Mouse (Mus musculus): ENCODE data around the gene 4933411K16Rik. TPM values are rescaled to one million over a fixed set of nuclear protein-coding genes. Genes with fewer than 3 reads are reported as not detected.

The 4933411K16Rik gene
- polyA plus RNA-seq, 1 experiment from 2014 or later, result not detected

DNA sequence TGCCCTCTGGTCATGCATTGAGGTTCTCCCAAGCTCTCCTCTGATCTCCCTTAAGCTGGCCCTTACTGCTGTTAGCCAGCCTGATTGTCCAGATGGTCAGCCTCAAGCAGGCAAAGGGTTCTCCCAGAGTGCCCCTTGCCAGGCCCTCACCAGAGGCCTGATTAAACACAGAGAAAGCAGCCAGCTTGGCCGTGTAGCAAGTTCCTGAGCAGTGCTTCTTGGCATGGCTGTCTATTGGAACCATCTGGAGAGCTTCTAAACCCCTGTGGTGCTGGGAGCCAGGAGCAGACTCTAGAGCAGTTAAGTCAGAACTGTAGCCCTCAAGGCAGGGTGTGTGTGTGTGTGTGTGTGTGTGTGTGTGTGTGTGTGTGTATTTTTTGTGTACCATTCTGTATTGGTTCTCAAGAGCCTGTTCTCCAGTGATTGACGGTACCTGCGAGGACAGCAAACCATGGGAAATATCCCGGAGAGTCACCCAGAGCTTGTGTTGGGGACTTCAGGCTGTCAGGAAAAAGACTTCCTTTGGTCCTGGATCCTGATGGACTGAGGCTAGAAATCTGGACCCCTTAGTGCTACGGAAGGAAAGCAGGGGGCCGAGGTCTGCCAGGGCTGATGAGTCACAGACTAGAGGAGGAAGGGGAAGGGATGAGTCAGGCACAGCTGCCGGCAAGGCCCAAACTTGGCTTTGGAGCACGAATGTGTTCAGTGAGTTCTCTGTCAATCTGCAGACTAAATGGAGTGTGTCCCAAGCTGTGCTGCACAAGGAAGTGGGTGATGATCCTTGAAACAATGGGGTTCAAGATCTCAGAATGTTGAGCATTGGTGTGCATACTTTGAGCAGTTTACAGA is 34.4 kb upstream of the 4933411K16Rik start:
- Histone ChIP-seq H3K36me3 (replicated peaks) (no peaks in the 10 kb centered on the region), H3K27ac (peak overlapping the region; percentile 13; the same call in 1 of the 2 replicates), H3K9ac (no peak overlapping the region), H3K4me2 (no peak overlapping the region), H3K4me3 (no peak overlapping the region), H3K27me3 (replicated peaks) (no peaks in the 10 kb centered on the region), H3K4me1 (no peaks in the 10 kb centered on the region), H3K9me3 (no peaks in the 10 kb centered on the region)
- 78% methylated on average over 8 of the region's 8 CpGs for WGBS
- no peak for ATAC-seq (replicated peaks)

DNA sequence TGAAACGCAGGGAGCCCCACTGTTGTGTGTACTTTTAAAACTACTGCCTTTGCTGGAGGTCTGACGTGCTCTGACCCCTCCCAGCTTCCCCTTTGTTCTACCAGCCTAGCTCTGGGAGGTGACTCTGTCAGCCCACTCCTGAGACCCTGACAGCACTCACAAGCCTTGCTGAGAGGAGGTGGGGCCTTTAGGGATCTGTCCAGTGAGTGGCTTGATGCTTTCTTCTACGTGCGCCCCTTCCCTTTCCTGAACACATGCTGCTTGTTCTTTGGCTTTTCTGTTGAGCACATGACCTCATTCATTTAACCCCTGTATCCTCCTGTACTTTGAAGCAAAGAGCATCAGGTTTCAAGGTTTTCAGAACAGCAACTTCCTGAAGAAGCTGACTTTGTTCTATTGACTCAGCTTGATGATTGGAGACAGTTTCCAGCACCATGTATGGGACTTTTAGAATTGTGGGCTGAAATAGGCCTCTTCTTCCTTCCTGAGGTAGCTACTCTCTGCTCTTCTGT is 33.0 kb upstream of the 4933411K16Rik start:
- Histone ChIP-seq H3K9ac (no peak overlapping the region), H3K9me3 (no peaks in the 10 kb centered on the region), H3K27ac (no peak overlapping the region), H3K36me3 (replicated peaks) (no peaks in the 10 kb centered on the region), H3K4me1 (no peaks in the 10 kb centered on the region), H3K27me3 (replicated peaks) (no peaks in the 10 kb centered on the region), H3K4me3 (no peak overlapping the region), H3K4me2 (no peak overlapping the region)
- ATAC-seq (replicated peaks), result no peak
- 40% methylated on average over 4 of the region's 4 CpGs for WGBS

DNA sequence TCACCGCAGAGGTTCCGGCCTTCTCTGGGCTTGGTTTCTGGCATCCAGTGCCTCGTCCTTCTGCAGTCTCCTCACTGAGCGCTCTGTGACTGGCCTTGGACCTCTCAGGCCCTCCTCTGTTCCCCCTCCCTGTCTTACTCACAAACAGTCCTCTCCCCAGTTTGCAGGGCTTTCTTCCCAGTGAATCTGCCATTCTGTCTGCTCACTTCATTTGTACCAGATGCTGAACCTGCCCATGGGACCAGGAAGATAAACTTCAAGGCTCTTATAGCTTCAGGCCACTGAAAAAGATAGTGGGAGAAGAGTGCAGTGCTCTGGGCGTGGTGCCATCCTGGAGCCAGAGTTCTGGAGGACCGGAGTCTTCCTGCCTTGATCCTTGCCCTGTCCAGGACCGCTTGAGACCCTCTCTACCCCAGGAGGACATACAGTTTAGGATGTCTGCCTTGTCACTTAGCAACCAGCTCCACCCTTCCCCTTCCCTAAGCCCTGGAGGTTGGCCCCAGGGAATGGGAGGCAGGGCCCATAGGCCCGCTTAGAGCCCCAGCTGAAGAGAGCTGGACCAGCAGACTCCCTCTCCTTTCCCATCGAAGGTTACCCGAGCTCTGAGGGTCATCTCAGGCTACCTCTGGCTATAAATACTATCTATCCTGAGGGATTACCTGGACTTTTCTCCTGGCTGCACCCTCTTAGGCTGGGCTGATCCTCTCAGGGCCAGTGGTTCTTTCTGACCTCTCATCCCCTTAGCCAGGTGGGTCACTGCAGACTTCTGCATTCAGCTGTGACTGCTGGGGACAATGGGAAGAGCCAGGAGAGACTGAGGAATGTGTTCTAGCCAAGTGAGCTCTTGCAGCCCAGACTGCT is 30.1 kb upstream of the 4933411K16Rik start:
- Histone ChIP-seq H3K4me1 (no peaks in the 10 kb centered on the region), H3K4me3 (no peak overlapping the region), H3K36me3 (replicated peaks) (no peaks in the 10 kb centered on the region), H3K27ac (no peak overlapping the region), H3K9me3 (no peaks in the 10 kb centered on the region), H3K9ac (no peak overlapping the region), H3K4me2 (no peak overlapping the region), H3K27me3 (replicated peaks) (no peaks in the 10 kb centered on the region)
- no peak for ATAC-seq (replicated peaks)
- WGBS, result 56% methylated on average over 10 of the region's 10 CpGs

DNA sequence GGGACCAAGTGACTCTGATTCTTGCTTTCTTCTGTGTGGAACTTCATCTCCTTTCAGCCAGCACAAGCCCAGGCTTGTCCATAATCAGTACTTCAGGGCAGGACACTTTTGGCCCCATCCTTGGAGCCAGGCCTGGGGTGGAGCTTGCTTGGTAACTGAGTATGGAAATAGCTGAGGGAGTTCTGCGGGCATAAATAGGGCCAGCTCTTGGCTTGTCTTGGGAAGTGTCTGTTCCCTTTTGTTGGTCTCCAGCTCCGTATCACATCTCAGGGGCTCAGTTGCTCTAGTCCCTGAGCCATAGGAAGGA is 29.6 kb upstream of the 4933411K16Rik start:
- ATAC-seq (replicated peaks), result no peak
- Histone ChIP-seq H3K4me1 (no peaks in the 10 kb centered on the region), H3K4me2 (no peak overlapping the region), H3K9me3 (no peaks in the 10 kb centered on the region), H3K9ac (no peak overlapping the region), H3K27ac (no peak overlapping the region), H3K36me3 (replicated peaks) (no peaks in the 10 kb centered on the region), H3K27me3 (replicated peaks) (no peaks in the 10 kb centered on the region), H3K4me3 (no peak overlapping the region)
- 75% methylated on average over 2 of the region's 2 CpGs for WGBS

DNA sequence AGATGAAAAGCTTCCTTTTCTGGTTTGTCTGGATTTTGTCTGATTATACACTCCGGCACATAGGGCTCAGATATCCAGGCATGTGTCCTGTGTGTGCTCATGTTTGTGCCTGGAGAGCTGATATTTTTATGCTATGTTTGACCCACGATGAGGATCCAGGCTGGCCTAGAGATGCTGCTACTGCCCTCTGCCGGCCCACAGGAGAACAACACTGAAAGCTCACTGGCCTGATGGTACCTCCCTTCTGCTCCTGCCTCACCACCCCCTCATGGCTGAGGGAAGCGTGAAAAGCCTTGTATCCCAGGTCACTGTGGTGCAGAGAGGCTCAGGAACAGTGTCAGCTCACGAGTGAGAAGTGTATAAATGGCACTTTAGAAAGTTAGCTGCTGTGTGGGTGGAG is 25.9 kb upstream of the 4933411K16Rik start:
- no peak overlapping the region for H3K9ac ChIP-seq
- H3K36me3 ChIP-seq (replicated peaks), result no peaks in the 10 kb centered on the region
- no peak overlapping the region for H3K4me2 ChIP-seq
- no peak overlapping the region for H3K27ac ChIP-seq
- peak; percentile 52; the same call in 1 of the 2 replicates for ATAC-seq (replicated peaks)
- H3K27me3 ChIP-seq (replicated peaks), result no peaks in the 10 kb centered on the region
- H3K4me1 ChIP-seq, result no peaks in the 10 kb centered on the region
- WGBS, result 5% methylated on average over 5 of the region's 5 CpGs
- no peak overlapping the region for H3K4me3 ChIP-seq
- H3K9me3 ChIP-seq, result no peaks in the 10 kb centered on the region

DNA sequence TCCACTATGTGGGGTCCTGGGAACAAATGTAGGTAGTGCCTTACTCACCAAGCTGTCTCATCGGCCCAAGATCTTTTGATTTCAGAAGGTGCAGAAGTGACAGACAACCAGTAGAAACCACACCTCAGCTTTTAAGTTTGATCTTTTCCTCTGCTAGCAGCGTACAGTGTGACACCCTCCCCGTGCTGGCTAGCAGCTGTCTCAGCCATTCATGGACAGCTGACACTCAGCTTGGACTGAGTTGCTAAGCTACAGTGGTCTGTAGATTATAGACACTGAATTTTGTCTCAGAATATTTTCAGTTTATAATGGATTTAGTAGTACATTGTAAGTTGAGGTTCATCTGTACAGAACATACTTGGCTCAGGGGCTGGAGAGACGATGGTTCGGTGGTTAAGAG is 20.9 kb upstream of the 4933411K16Rik start:
- H3K4me2 ChIP-seq, result no peak overlapping the region
- H3K27ac ChIP-seq, result no peak overlapping the region
- 84% methylated on average over 5 of the region's 5 CpGs for WGBS
- no peak overlapping the region for H3K9ac ChIP-seq
- no peak overlapping the region for H3K4me3 ChIP-seq
- no peaks in the 10 kb centered on the region for H3K36me3 ChIP-seq (replicated peaks)
- no peaks in the 10 kb centered on the region for H3K27me3 ChIP-seq (replicated peaks)
- peaks cover 3% of the 10 kb centered on the region; the same call in 1 of the 2 replicates for H3K4me1 ChIP-seq
- no peaks in the 10 kb centered on the region for H3K9me3 ChIP-seq
- ATAC-seq (replicated peaks), result no peak

DNA sequence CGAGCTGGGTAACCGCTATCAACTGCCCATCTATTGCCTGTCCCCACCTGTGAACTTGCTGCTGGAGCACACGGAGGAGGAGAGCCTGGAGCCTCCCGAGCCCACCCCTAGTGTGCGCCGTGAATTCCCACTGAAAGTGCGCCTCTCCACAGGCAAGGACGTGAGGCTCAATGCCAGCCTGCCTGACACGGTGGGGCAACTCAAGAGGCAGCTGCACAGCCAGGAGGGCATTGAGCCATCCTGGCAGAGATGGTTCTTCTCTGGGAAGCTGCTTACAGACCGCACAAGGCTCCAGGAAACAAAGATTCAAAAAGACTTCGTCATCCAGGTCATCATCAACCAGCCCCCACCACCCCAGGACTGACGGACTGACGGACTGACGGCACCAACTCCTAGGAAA is 18.4 kb upstream of the 4933411K16Rik start:
- H3K9ac ChIP-seq, result no peak overlapping the region
- H3K36me3 ChIP-seq (replicated peaks), result no peaks in the 10 kb centered on the region
- H3K27ac ChIP-seq, result no peak overlapping the region
- no peaks in the 10 kb centered on the region for H3K9me3 ChIP-seq
- no peaks in the 10 kb centered on the region for H3K27me3 ChIP-seq (replicated peaks)
- no peak for ATAC-seq (replicated peaks)
- WGBS, result 86% methylated on average over 14 of the region's 14 CpGs
- H3K4me1 ChIP-seq, result peaks cover 3% of the 10 kb centered on the region; the same call in 1 of the 2 replicates
- H3K4me3 ChIP-seq, result no peak overlapping the region
- H3K4me2 ChIP-seq, result no peak overlapping the region

DNA sequence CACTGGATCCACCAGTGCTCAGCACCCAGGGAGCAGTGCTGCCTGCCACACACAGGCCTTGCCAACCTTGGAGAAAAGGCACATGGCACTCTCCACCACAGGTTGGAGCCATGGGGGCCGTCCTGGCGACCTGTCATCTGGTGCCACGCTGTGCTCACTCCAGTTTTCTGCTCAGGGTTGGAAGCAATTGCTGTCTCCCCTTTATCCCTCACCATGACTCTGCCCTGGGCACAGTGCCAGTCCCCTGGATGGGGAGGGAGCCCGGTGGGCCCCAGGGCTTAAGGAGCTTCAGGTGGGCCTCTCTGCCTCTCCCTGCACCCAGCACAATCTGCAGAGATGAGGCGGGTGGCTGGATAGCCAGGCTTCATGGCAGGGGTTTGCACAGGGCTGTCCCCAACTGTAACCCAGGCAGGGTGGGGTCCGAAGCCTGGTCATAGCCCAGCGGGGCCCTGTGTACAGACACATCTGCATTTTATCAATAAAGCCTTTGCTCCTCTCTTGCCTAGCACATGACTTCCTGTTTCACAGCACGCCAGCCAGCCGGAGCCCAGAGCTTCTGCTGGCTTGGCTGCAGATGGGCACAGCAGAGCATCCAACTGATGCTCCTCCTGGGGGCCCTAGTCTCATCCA is 17.8 kb upstream of the 4933411K16Rik start:
- H3K27me3 ChIP-seq (replicated peaks), result no peaks in the 10 kb centered on the region
- H3K27ac ChIP-seq, result no peak overlapping the region
- no peak overlapping the region for H3K9ac ChIP-seq
- H3K9me3 ChIP-seq, result no peaks in the 10 kb centered on the region
- peaks cover 3% of the 10 kb centered on the region; the same call in 1 of the 2 replicates for H3K4me1 ChIP-seq
- H3K36me3 ChIP-seq (replicated peaks), result no peaks in the 10 kb centered on the region
- 72% methylated on average over 9 of the region's 9 CpGs for WGBS
- H3K4me2 ChIP-seq, result no peak overlapping the region
- H3K4me3 ChIP-seq, result no peak overlapping the region
- no peak for ATAC-seq (replicated peaks)

DNA sequence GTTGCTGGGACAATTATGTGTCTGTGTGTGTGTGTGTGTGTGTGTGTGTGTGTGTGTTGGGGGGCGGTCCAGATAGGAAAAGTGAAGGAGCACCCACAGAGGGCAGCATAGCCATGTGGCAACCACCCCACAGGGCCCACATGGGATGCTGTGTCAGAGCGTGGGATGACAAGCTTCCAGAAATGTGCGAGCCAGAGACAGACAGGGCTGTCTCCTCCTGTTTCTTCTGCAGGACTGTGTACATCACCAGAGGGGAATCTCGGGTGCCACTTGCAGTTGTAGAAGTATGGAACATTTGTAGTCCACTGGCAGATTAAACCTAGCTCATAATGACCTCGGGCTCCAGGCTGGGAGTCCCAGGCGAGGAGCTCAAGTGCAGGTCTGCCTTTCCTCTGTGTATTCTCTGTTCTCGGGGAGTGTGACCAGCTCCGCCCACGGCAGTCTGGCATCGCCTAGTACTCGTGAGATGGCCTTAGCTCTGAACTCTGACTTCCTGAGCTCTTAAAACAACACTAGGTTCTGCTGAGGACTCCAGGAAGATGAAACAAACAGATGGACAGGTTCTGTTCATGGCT is 17.1 kb upstream of the 4933411K16Rik start:
- Histone ChIP-seq H3K27me3 (replicated peaks) (no peaks in the 10 kb centered on the region), H3K9me3 (no peaks in the 10 kb centered on the region), H3K36me3 (replicated peaks) (no peaks in the 10 kb centered on the region), H3K27ac (no peak overlapping the region), H3K9ac (no peak overlapping the region), H3K4me1 (peaks cover 3% of the 10 kb centered on the region; the same call in 1 of the 2 replicates), H3K4me2 (no peak overlapping the region), H3K4me3 (no peak overlapping the region)
- 60% methylated on average over 11 of the region's 11 CpGs for WGBS
- no peak for ATAC-seq (replicated peaks)

DNA sequence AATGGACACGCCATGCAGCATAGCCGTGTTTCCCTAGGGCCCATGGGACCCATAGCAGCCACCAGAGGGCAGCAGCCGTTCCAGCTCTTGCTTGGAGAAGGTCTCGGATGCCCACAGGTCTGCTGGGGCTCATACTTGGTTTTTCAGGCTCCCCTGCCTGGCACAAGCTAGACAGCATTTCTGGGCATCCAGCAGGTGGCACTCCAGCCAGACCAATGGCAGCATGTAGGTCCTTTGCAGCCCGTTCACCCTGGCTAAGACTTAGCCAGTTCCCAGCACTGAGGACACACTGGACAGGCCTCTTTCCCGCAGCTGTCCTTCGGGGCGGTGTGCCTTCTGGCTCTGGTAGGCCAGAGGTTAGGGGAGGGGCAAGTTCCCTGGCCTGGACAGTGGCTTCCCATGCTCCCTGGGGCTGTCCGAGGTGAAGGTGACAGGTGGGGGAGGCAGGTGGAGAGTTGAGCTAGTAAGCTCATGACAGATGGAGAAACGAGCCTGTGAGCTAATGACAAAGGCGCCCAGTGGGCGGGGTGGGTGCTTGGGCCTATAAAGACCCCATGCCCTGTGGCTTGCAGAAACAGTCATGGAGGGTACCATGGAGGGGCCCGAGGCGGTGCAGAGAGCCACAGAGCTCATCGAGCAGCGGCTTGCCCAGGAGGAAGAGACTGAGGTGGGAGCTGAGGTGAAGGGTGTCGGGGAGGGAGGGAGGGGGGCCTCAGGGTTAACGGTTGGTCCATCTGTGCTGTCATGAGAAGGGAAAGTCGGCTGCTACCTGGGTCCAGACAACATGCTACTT is 16.4 kb upstream of the 4933411K16Rik start, which contains the start of gene Ankrd2:
Ankrd2 (plus strand) TSS at position 545 of the 793 bp plus-strand sequence.
- Histone ChIP-seq H3K4me3 (no peak within 1 kb of the TSS), H3K4me1 (peaks cover 3% of the 10 kb centered on the region; the same call in 1 of the 2 replicates), H3K4me2 (no peak within 1 kb of the TSS), H3K9ac (no peak within 1 kb of the TSS), H3K27me3 (replicated peaks) (no peaks in the 10 kb centered on the region), H3K9me3 (no peaks in the 10 kb centered on the region), H3K36me3 (replicated peaks) (no peaks in the 10 kb centered on the region), H3K27ac (no peak within 1 kb of the TSS)
- WGBS, result 66% methylated on average over 19 of the region's 19 CpGs
- peak; percentile 74 for ATAC-seq (replicated peaks)

DNA sequence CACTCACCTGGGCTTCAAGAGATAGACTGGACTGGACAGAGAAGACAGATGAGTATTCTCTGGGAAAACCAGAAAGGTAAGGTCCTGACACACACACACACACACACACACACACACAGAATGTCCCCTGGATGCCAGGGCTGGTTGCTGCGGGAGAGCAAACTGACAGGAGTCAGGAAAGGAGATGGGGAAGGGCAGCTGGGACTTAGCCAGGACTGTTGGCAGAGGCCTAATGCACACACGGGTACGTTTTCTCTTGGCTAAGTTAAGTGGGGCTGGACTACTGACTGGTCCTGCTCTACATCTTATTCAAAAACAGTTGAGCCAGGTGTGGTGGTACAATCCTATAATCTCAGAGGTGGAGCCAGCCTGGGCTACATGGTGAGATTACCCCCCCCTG is 15.7 kb upstream of the 4933411K16Rik start:
- no peak overlapping the region for H3K4me3 ChIP-seq
- no peak overlapping the region for H3K27ac ChIP-seq
- ATAC-seq (replicated peaks), result no peak
- H3K27me3 ChIP-seq (replicated peaks), result no peaks in the 10 kb centered on the region
- H3K36me3 ChIP-seq (replicated peaks), result no peaks in the 10 kb centered on the region
- 72% methylated on average over 3 of the region's 3 CpGs for WGBS
- H3K9me3 ChIP-seq, result no peaks in the 10 kb centered on the region
- H3K4me1 ChIP-seq, result peaks cover 3% of the 10 kb centered on the region; the same call in 1 of the 2 replicates
- H3K9ac ChIP-seq, result no peak overlapping the region
- H3K4me2 ChIP-seq, result no peak overlapping the region

Data from midbrain, embryonic 15.5 days (tissue).